Mouse (Mus musculus): ENCODE measurements at regions not wholly inside any gene's neighbourhood (a gene's known extent, or its start where the extent isn't known, plus 50 kb on each side); places are given as distances from the start of the nearest gene placed in this dataset.

DNA sequence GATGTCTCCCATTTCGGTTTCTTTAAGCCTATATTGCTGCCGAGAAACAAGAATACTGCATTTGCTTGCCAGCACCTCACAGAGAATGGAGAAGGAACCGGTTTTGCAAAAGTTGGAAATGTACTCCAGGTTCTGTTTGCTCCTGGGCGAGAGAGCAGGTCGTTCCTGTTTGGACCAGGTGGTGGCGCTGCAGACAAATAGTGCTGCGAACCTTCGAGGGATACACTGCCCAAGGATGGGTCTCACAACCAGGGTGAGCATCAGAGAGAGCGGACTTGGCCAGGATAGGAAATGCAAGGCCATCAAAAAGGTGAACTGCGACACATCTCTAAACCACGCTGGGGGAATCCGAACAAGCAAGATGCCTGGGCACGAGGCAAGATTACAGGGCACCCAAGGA is 54.0 kb upstream of the Ets2 start:
- DNase-seq: peak; percentile 69 to 82

DNA sequence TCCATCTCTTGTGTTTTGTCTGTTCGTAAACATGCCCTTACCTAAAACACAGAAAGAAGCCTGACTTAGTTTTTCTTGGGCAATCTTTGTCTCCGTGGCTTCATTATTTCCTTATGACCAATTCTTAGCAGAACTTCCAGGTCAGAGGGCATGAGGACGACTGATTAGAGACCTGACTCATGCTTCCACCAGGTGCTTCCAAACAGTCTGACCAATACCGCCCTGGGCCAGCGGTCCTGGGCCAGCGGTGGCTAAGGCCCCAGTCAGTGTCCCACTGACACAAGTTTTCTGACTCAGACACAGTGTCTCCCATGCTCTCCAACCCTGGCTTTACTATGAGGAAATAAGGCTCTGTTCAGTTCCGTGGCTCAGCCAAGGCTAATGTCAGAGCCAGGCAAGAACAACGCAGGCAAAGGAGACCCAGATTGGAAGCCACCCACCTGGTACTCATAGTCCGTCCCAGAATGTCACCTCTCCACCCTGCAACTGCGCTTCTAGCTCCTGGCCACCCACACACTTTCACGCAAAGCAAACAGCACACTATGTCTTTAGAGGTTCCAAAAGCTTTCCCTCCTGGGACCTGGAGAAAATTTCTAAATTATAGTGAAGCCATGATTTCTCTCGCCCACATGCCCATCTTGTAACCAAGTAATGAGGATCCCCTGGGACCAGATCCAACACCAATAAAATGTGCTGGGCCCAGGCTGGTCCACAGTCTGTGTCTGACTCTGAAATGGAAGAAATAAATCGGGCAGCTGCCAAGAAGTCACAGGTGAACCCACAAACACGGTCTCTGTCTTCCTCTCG is 56.6 kb upstream of the Erg start:
- DNase-seq: no peak

DNA sequence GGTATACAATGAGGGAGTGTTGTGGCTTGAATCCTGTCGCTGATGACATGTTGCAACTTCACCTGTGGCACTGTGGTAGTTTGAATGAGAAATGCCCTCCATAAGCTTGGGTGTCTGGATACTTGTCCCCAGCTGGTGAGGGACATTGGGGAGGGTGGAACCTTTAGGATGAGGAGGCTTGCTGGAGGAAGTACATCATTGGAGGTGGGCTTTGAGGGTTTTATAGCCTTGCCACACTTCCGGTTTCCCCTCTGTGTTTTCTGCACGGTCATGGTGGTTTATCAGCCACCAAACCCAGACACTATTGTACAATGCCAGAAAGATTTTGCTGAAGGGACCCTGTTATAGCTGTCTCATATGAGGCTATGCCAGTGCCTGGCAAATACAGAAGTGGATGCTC is 54.3 kb upstream of the Erg start:
- DNase-seq: no peak

DNA sequence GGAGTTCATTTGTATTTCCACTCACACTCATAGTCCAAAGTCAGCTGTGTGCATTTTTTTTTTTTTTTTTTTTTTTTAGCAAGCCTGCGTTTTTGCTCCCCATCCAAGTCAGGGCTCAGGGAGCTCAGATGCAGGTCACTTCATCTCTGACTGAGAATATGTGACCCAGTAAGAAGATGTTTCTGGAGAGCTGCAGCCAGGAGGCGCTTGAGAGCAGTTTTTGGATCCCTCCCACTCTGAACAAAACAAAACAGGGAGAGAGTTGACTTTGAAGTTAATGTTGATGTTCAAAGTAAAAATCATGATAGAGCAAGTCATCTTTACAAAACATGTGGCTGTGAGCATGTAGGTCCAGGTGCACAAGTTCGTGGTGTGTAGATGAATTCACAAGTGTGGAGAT is 53.3 kb upstream of the Erg start:
- DNase-seq: no peak

DNA sequence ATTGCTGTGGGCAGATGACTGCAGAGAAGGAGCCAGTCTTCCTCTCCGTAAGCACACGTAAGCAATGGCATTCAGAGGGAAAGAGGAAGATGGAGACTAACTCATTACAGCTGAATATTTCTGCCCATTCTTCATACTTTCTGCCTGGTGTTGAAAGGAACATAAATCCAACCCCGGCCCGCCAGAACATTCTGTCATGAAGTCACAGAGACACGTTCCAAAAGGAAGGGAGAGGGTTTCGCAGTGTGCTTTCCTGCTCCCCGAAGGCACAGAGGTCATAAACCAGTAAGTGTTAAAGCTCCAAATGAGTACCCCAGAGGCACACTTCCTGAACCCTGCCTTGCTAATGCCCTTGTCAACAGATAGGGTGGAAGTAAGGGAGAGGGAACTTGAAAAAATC is 51.5 kb upstream of the Erg start:
- DNase-seq: no peak

DNA sequence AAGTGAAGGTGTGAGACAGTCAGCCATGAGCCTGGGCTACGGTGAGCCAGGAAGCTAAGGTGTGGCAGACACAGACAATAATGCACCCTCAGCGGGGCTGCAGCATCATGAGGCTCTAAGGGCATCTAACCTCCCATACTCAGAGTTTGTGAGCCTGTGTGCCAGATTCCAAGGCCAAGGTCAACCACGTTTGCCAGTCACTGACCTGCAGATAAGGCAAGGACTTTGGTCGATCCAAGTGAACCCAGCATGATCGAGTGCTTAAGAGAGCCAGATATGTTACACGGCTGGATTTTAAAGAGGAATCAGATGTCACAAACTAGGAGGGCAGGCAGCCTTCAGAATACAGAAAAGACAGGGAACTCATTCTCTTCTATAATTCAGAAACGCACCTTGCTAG is 50.2 kb upstream of the Erg start:
- no peak for DNase-seq

All from cerebellum, adult 18-20 months (tissue).